Mouse (Mus musculus) kidney, embryonic 14.5 days (tissue): ENCODE results near the gene Klhdc7b. TPM values are rescaled to one million over a fixed set of nuclear protein-coding genes. Genes with fewer than 3 reads are reported as not detected.

Experiments
- ATAC-seq: fragments of 200-750 bp; cut with Nextera tagmentation; 2 replicates; pipeline ENCODE4 v1.8.0; 2017; ENCODE audit warnings: moderate number of reproducible peaks, mild to moderate bottlenecking, moderate TSS enrichment, moderate library complexity; ENCODE audit not compliant: low FRiP score, low TSS enrichment
- H3K27ac ChIP-seq: fragments of 300-500 bp; sonication (generic); 2 replicates; pipeline ENCODE4 v1.5.1; 2014; ENCODE audit warnings: low read depth, mild to moderate bottlenecking, low read length, moderate library complexity, mixed read lengths
- H3K27me3 ChIP-seq: fragments of 300-500 bp; sonication (generic); 2 replicates; pipeline ENCODE4 v1.6.1; 2014; ENCODE audit warnings: mild to moderate bottlenecking, low read length; ENCODE audit not compliant: control insufficient read depth, insufficient read depth
- H3K36me3 ChIP-seq: fragments of 300-500 bp; sonication (generic); 2 replicates; pipeline ENCODE4 v1.6.1; 2014; ENCODE audit warnings: low read length, mixed read lengths; ENCODE audit not compliant: control insufficient read depth, insufficient read depth
- H3K4me1 ChIP-seq: fragments of 300-500 bp; sonication (generic); 2 replicates; pipeline ENCODE4 v1.6.1; 2014; ENCODE audit warnings: low read length, mixed read lengths; ENCODE audit not compliant: control insufficient read depth, insufficient read depth
- H3K4me2 ChIP-seq: fragments of 300-500 bp; sonication (generic); replicated peaks from 2 replicates; pipeline ENCODE4 v1.6.1; 2014; ENCODE audit warnings: low read depth, mild to moderate bottlenecking, low read length
- H3K4me3 ChIP-seq: fragments of 300-500 bp; sonication (generic); 2 replicates; pipeline ENCODE4 v1.5.1; 2014; ENCODE audit warnings: mild to moderate bottlenecking, low read length
- H3K9ac ChIP-seq: fragments of 300-500 bp; sonication (generic); 2 replicates; pipeline ENCODE4 v1.6.1; 2014; ENCODE audit warnings: low read depth, mild to moderate bottlenecking, low read length, moderate library complexity
- H3K9me3 ChIP-seq: fragments of 300-500 bp; sonication (generic); 2 replicates; pipeline ENCODE4 v1.6.1; 2016; ENCODE audit warnings: low read length; ENCODE audit not compliant: control insufficient read depth
- WGBS: fragments of 180-500 bp; shearing (Covaris S2); extraction: QIAGEN DNeasy Blood & Tissue Kit; methylation state at CpG from one replicate; pipeline ENCODE4 v1.1.7; 2014; 5-methylcytosine and 5-hydroxymethylcytosine counted together
- polyA plus RNA-seq: library from polyadenylated mRNA; unstranded; fragments of >200 nt; fragmentation: Nextera tagmentation; extraction: Ambion mirVana; gene quantifications from 2 replicates; pipeline ENCODE4 v1.2.1, GENCODE M21; 2014

Klhdc7b gene
- polyA plus RNA-seq = not detected in 2 replicates

DNA sequence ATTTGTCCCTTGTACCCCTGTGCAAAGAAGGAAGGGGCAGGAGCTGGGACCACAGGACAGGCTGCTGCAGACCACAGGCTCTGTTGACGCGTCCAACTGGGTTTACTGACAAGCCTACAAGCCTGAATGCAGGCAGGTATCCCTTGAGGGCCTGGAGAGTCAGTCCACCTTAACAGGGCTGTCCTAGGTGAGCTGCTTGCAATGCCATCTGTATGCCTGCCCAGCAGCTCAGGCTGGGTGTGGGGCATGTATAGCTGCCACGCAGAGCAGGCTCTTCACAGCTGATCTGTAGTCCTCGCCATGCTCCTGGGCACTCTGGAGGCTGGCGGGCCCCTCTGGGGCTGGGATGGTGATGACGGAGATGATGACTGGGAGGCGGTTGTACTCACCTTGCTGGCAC, at the start of gene Klhdc7b:
Gene Klhdc7b (plus strand): TSS at position 301 of the 400 bp plus-strand sequence.
- H3K27ac ChIP-seq = no peak within 1 kb of the TSS
- H3K4me3 ChIP-seq = no peak within 1 kb of the TSS
- no peak for ATAC-seq
- H3K9ac ChIP-seq = no peak within 1 kb of the TSS
- no peaks in the 10 kb centered on the region for H3K9me3 ChIP-seq
- WGBS = 90% methylated on average over 7 of the region's 7 CpGs
- H3K36me3 ChIP-seq = no peaks in the 10 kb centered on the region
- H3K4me1 ChIP-seq = peaks cover under 1% of the 10 kb centered on the region; the same call in 1 of the 2 replicates
- peaks cover 7% of the 10 kb centered on the region for H3K27me3 ChIP-seq
- no peak within 1 kb of the TSS for H3K4me2 ChIP-seq

DNA sequence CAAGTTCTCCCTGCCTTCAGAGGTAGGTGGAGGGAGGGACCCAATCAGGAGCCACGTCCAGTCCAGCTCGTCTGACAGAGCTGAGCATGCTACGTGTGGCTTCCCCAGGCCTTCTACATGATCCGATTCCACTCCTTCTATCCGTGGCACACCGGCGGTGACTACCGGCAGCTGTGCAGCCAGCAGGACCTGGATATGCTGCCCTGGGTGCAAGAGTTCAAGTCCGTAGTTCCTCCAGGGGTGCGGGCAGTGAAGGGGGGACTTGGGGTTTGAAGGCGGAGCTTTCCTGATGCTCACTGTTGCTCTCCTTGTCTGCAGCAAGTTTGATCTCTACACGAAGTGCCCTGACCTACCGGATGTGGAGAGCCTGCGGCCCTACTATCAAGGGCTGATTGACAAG, 48.3 kb upstream of the Klhdc7b start:
- H3K27ac ChIP-seq = no peak overlapping the region
- H3K9me3 ChIP-seq = no peaks in the 10 kb centered on the region
- no peaks in the 10 kb centered on the region for H3K36me3 ChIP-seq

GRCm38 (mm10) chr15:89339696-89340095, 45.0 kb upstream of the Klhdc7b start:
- WGBS = 92% methylated on average over 2 of the region's 2 CpGs
- ATAC-seq = no peak
- no peaks in the 10 kb centered on the region for H3K9me3 ChIP-seq
- no peak overlapping the region for H3K4me2 ChIP-seq
- no peak overlapping the region for H3K9ac ChIP-seq
- H3K4me3 ChIP-seq = no peak overlapping the region
- H3K4me1 ChIP-seq = no peaks in the 10 kb centered on the region
- H3K27me3 ChIP-seq = no peaks in the 10 kb centered on the region
- no peak overlapping the region for H3K27ac ChIP-seq
- H3K36me3 ChIP-seq = no peaks in the 10 kb centered on the region

More for the DNA sequence above, 48.3 kb upstream of the Klhdc7b start:
- WGBS = 89% methylated on average over 14 of the region's 14 CpGs
- no peak overlapping the region for H3K4me3 ChIP-seq
- no peaks in the 10 kb centered on the region for H3K4me1 ChIP-seq
- no peak overlapping the region for H3K9ac ChIP-seq
- H3K27me3 ChIP-seq = no peaks in the 10 kb centered on the region
- no peak overlapping the region for H3K4me2 ChIP-seq
- ATAC-seq = no peak

- Histone ChIP-seq H3K27me3 (no peaks in the 10 kb centered on the region), H3K27ac (no peak overlapping the region), H3K4me2 (no peak overlapping the region), H3K4me1 (no peaks in the 10 kb centered on the region), H3K4me3 (no peak overlapping the region), H3K9ac (no peak overlapping the region), H3K36me3 (no peaks in the 10 kb centered on the region), H3K9me3 (no peaks in the 10 kb centered on the region)
- 84% methylated on average over 3 of the region's 3 CpGs for WGBS
- no peak for ATAC-seq
Observed at GRCm38 (mm10) chr15:89340136-89340535, 44.6 kb upstream of the Klhdc7b start.

- no peaks in the 10 kb centered on the region for H3K4me1 ChIP-seq
- no peaks in the 10 kb centered on the region for H3K9me3 ChIP-seq
- H3K4me3 ChIP-seq = no peak overlapping the region
- no peaks in the 10 kb centered on the region for H3K27me3 ChIP-seq
- no peak overlapping the region for H3K9ac ChIP-seq
- no peak overlapping the region for H3K4me2 ChIP-seq
- no peaks in the 10 kb centered on the region for H3K36me3 ChIP-seq
- no peak overlapping the region for H3K27ac ChIP-seq
- 44% methylated on average over 1 of the region's 1 CpGs for WGBS
- no peak for ATAC-seq
Observed at GRCm38 (mm10) chr15:89341678-89342077, 43.0 kb upstream of the Klhdc7b start.

DNA sequence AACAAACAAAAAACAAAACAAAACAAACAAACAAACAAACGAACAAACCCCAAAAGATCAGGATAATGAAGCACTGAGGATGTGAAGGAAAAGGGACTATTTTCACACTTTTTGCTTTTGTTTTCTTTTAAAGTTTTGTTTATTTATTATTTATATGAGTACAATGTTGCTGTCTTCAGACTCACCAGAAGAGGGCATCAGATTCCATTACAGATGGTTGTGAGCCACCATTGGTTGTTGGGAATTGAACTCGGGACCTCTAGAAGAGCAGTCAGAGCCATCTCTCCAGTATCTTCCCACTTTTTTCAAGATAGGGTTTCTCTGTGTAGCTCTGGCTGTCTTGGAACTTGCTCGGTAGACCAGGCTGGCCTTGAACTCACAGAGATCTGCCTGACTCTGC, 41.4 kb upstream of the Klhdc7b start:
- H3K9ac ChIP-seq = no peak overlapping the region
- 86% methylated on average over 3 of the region's 3 CpGs for WGBS
- no peaks in the 10 kb centered on the region for H3K36me3 ChIP-seq
- H3K4me3 ChIP-seq = no peak overlapping the region
- no peak overlapping the region for H3K27ac ChIP-seq
- no peaks in the 10 kb centered on the region for H3K4me1 ChIP-seq
- ATAC-seq = no peak
- H3K9me3 ChIP-seq = no peaks in the 10 kb centered on the region
- no peaks in the 10 kb centered on the region for H3K27me3 ChIP-seq
- H3K4me2 ChIP-seq = no peak overlapping the region

GRCm38 (mm10) chr15:89350447-89350846, 34.3 kb upstream of the Klhdc7b start:
- no peak overlapping the region for H3K4me3 ChIP-seq
- H3K9ac ChIP-seq = no peak overlapping the region
- peaks cover 5% of the 10 kb centered on the region; the same call in 1 of the 2 replicates for H3K4me1 ChIP-seq
- H3K9me3 ChIP-seq = no peaks in the 10 kb centered on the region
- 74% methylated on average over 5 of the region's 5 CpGs for WGBS
- no peak overlapping the region for H3K4me2 ChIP-seq
- peaks cover 36% of the 10 kb centered on the region for H3K36me3 ChIP-seq
- H3K27ac ChIP-seq = no peak overlapping the region
- ATAC-seq = no peak
- H3K27me3 ChIP-seq = no peaks in the 10 kb centered on the region

DNA sequence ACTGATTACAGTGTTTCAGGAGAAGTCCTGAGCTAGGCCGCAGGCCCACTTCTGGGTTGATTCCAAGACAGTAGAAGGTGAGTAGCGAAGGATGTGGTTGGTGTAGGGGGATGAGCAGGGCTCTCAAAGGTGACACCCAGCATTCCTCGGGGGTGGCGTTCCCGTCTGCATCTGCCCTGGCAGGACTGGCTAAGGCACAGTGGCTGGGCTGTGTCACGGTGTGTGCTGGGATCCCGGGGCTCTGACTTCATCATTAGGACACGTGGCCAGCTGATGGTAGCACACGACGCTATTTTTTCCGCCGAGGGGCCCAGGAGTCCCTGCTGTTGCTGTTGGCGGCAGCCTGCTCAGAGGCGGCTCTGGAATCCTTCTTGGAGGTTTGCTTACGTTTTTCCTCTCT, 33.4 kb upstream of the Klhdc7b start:
- peaks cover 36% of the 10 kb centered on the region for H3K36me3 ChIP-seq
- H3K27me3 ChIP-seq = no peaks in the 10 kb centered on the region
- ATAC-seq = no peak
- no peaks in the 10 kb centered on the region for H3K9me3 ChIP-seq
- H3K9ac ChIP-seq = no peak overlapping the region
- H3K4me2 ChIP-seq = no peak overlapping the region
- H3K4me3 ChIP-seq = no peak overlapping the region
- peaks cover 5% of the 10 kb centered on the region; the same call in 1 of the 2 replicates for H3K4me1 ChIP-seq
- WGBS = 90% methylated on average over 15 of the region's 15 CpGs
- no peak overlapping the region for H3K27ac ChIP-seq

DNA sequence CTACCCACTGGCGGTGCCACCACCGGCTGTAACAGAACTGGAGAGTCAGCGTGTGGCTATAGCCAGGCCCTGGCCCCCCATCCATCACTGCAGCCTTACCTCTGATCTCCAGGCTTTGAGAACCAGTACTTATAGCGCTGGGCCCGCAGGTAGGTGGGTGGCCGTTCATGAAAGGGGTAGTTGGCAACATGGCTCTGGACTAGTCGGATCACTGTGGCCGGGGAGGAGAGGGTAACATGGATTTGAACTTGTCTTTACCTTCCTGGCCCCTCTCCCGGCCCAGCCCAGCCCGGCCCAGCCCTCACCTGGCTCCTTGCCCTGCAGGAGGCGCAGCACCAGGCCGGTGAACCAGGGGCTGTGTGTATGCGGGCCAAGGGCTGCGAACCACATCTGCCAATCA, 32.7 kb upstream of the Klhdc7b start:
- Histone ChIP-seq H3K36me3 (peaks cover 36% of the 10 kb centered on the region), H3K4me3 (no peak overlapping the region), H3K27me3 (no peaks in the 10 kb centered on the region), H3K4me2 (no peak overlapping the region), H3K27ac (no peak overlapping the region), H3K9ac (no peak overlapping the region), H3K9me3 (no peaks in the 10 kb centered on the region), H3K4me1 (peaks cover 7% of the 10 kb centered on the region; the same call in 1 of the 2 replicates)
- no peak for ATAC-seq
- WGBS = 97% methylated on average over 14 of the region's 14 CpGs
